Comparison of ENCODE assay signal across 30 mouse cellular contexts in genomic region chr6:103944361-103944760, GRCm38 (mm10).
DNase-seq lines count a peak whose midpoint lies in the region; ATAC-seq and TF ChIP-seq lines count a peak whose summit lies in the region.
"Had no signal": no experiment of that assay in that cellular context is flagged by ENCODE, and none has a peak within 500 bp of the region (broad histone marks: within the 10 kb centered on the region; RNA-seq: fewer than 3 reads in every experiment).

No protein-coding gene starts in this region.

- no peaks in the 10 kb centered on the region for H3K36me3 ChIP-seq in forebrain, embryonic 15.5 days
- no peaks in the 10 kb centered on the region for H3K36me3 ChIP-seq in forebrain, embryonic 10.5 days (replicated peaks)
- H3K36me3 ChIP-seq: heart, embryonic 10.5 days; hindbrain, embryonic 13.5 days; liver, embryonic 12.5 days; neural tube, embryonic 15.5 days had no signal

- intact Hi-C loops in left cerebral cortex, postnatal 14 days (cut with DNase I), result no loop called here

- H3K9ac ChIP-seq in forebrain, embryonic 15.5 days (replicated peaks), result no peak overlapping the region
- H3K9ac ChIP-seq: hindbrain, embryonic 13.5 days; liver, embryonic 12.5 days; liver, postnatal 0 days; neural tube, embryonic 15.5 days had no signal

- no peak for DNase-seq in forebrain, embryonic 10.5 days (ENCODE audit: extremely low spot score, low spot score)
- peak; percentile 6 to 23 for DNase-seq in left cerebral cortex, postnatal 14 days (ENCODE audit: low spot score in 2 of 2)
- no peak for DNase-seq in left cerebral cortex, adult 18-20 months (ENCODE audit: low spot score in 2 of 2)
- peak; percentile 78 for DNase-seq in brain, embryonic 14.5 days (ENCODE audit: low read depth)
- DNase-seq in frontal cortex, postnatal 36 days (ENCODE audit: low spot score in 2 of 2), result peak; percentile 10 to 31
- no peak for DNase-seq in thymus, adult 18-20 months
- DNase-seq: adrenal gland, postnatal 10 days; cerebellum, adult 18-20 months; cerebellum, postnatal 14 days; gastrocnemius, postnatal 25 days; heart, adult 11 months; heart, postnatal 4 days; kidney, adult 8-10 months; kidney, postnatal 4 days; left cerebral cortex, postnatal 4 days; liver, postnatal 0 days; lung, postnatal 10 days; midbrain, embryonic 14.5 days; retina, postnatal 1 day had no signal

- no peaks in the 10 kb centered on the region for H3K27me3 ChIP-seq in forebrain, embryonic 15.5 days
- H3K27me3 ChIP-seq in forebrain, embryonic 10.5 days (ENCODE audit: poor library complexity, severe bottlenecking), result no peaks in the 10 kb centered on the region
- H3K27me3 ChIP-seq: hindbrain, embryonic 13.5 days; liver, embryonic 12.5 days; neural tube, embryonic 15.5 days had no signal

- no peak overlapping the region for H3K27ac ChIP-seq in forebrain, embryonic 15.5 days (replicated peaks)
- no peak overlapping the region for H3K27ac ChIP-seq in forebrain, embryonic 10.5 days
- H3K27ac ChIP-seq: heart, embryonic 10.5 days; hindbrain, embryonic 13.5 days; kidney, postnatal 0 days; left cerebral cortex, adult 2 months; liver, embryonic 12.5 days; macrophage; neural tube, embryonic 15.5 days had no signal

- no peak overlapping the region for H3K4me3 ChIP-seq in forebrain, embryonic 15.5 days
- no peak overlapping the region for H3K4me3 ChIP-seq in forebrain, embryonic 10.5 days
- H3K4me3 ChIP-seq: erythroblast, embryonic 14.5 days; heart, embryonic 10.5 days; hindbrain, embryonic 13.5 days; left cerebral cortex, adult 2 months; liver, embryonic 12.5 days; neural tube, embryonic 15.5 days had no signal

- WGBS in forebrain, embryonic 15.5 days, result 44% methylated on average over 2 of the region's 2 CpGs
- 73% methylated on average over 2 of the region's 2 CpGs for WGBS in forebrain, embryonic 10.5 days

- TF ChIP-seq POLR2A in brain, embryonic 14.5 days (IDR thresholded peaks at IDR 0.05; ENCODE audit: borderline replicate concordance, extremely low read depth, insufficient read depth, insufficient read length, poor library complexity, severe bottlenecking), result no peak

- H3K4me2 ChIP-seq in forebrain, embryonic 15.5 days (replicated peaks), result no peak overlapping the region
- H3K4me2 ChIP-seq: hindbrain, embryonic 13.5 days; liver, embryonic 12.5 days; neural tube, embryonic 15.5 days had no signal

- H3K9me3 ChIP-seq in forebrain, embryonic 15.5 days, result no peaks in the 10 kb centered on the region
- H3K9me3 ChIP-seq in forebrain, embryonic 10.5 days, result no peaks in the 10 kb centered on the region
- H3K9me3 ChIP-seq: heart, embryonic 10.5 days; hindbrain, embryonic 13.5 days; liver, embryonic 12.5 days; neural tube, embryonic 15.5 days had no signal

- H3K4me1 ChIP-seq in forebrain, embryonic 15.5 days, result no peaks in the 10 kb centered on the region
- no peaks in the 10 kb centered on the region for H3K4me1 ChIP-seq in forebrain, embryonic 10.5 days
- H3K4me1 ChIP-seq: heart, embryonic 10.5 days; hindbrain, embryonic 13.5 days; liver, embryonic 12.5 days; neural tube, embryonic 15.5 days had no signal

- ATAC-seq in forebrain, embryonic 15.5 days (replicated peaks), result peak; percentile 86
- ATAC-seq: intestine, embryonic 16.5 days; liver, embryonic 12.5 days; liver, postnatal 0 days; Patski had no signal

- no peak for TF ChIP-seq CTCF in brain, embryonic 14.5 days (IDR thresholded peaks at IDR 0.05; ENCODE audit: borderline replicate concordance, extremely low read depth, insufficient read depth, insufficient read length)

Comparison
In these comparisons a context has a peak if more than half of its experiments do, and no peak if none do; other contexts are left out.
1. DNase-seq: peak in left cerebral cortex, postnatal 14 days (2 of 2), brain, embryonic 14.5 days (single experiment) and frontal cortex, postnatal 36 days (2 of 2); none in forebrain, embryonic 10.5 days (single experiment), left cerebral cortex, adult 18-20 months (0 of 2) and thymus, adult 18-20 months (0 of 2).